Mouse (Mus musculus): Measurements from ENCODE around the gene Rarg.

Gene Rarg

GRCm38 (mm10) chr15:102207351-102207750, 50.0 kb downstream of the Rarg start:
- no peaks in the 10 kb centered on the region for H3K9me3 ChIP-seq (ENCODE audit: low read length)
- H3K27me3 ChIP-seq (ENCODE audit: insufficient read depth, low read length), result no peaks in the 10 kb centered on the region
- peak overlapping the region; percentile 90 for H3K4me3 ChIP-seq (replicated peaks; ENCODE audit: low read length)
- H3K36me3 ChIP-seq (ENCODE audit: insufficient read depth, low read length), result peaks cover 71% of the 10 kb centered on the region
- peaks cover 84% of the 10 kb centered on the region for H3K4me1 ChIP-seq (replicated peaks; ENCODE audit: low read depth, low read length)
- no peak for TF ChIP-seq NANOG (IDR thresholded peaks at IDR 0.05; ENCODE audit: borderline replicate concordance, low read length)
- no peak for TF ChIP-seq POU5F1 (IDR thresholded peaks at IDR 0.05; ENCODE audit: borderline replicate concordance, low read length)
- no peak for TF ChIP-seq CTCF (conservative IDR thresholded peaks at IDR 0.05; ENCODE audit: low read length)

DNA sequence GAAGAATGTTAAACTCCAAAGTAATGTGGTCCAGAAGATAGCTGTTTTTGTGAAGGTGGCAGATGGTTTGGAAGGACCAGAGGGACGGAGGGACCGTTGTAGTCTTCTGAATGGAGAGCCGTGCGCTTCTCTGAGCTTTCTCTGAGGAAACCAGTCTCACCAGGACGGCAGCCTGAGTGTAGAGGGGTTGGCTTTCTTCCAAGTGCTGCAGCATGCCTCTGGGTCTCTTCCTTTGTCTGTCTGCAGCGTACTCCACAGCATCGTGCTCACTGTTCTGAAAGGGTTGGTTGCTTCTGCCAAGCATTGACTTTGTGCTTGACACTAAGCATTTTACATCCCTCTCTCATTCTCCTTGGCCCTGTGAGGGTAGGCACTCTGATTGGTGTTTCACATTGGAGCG, 51.5 kb downstream of the Rarg start:
- TF ChIP-seq CTCF (conservative IDR thresholded peaks at IDR 0.05; ENCODE audit: low read length), result no peak
- TF ChIP-seq POU5F1 (IDR thresholded peaks at IDR 0.05; ENCODE audit: borderline replicate concordance, low read length), result no peak
- no peak for TF ChIP-seq NANOG (IDR thresholded peaks at IDR 0.05; ENCODE audit: borderline replicate concordance, low read length)
- Histone ChIP-seq H3K9me3 (ENCODE audit: low read length) (no peaks in the 10 kb centered on the region), H3K27me3 (ENCODE audit: insufficient read depth, low read length) (no peaks in the 10 kb centered on the region), H3K4me3 (replicated peaks; ENCODE audit: low read length) (peak overlapping the region; percentile 90), H3K4me1 (replicated peaks; ENCODE audit: low read depth, low read length) (peaks cover 87% of the 10 kb centered on the region), H3K36me3 (ENCODE audit: insufficient read depth, low read length) (peaks cover 77% of the 10 kb centered on the region)

DNA sequence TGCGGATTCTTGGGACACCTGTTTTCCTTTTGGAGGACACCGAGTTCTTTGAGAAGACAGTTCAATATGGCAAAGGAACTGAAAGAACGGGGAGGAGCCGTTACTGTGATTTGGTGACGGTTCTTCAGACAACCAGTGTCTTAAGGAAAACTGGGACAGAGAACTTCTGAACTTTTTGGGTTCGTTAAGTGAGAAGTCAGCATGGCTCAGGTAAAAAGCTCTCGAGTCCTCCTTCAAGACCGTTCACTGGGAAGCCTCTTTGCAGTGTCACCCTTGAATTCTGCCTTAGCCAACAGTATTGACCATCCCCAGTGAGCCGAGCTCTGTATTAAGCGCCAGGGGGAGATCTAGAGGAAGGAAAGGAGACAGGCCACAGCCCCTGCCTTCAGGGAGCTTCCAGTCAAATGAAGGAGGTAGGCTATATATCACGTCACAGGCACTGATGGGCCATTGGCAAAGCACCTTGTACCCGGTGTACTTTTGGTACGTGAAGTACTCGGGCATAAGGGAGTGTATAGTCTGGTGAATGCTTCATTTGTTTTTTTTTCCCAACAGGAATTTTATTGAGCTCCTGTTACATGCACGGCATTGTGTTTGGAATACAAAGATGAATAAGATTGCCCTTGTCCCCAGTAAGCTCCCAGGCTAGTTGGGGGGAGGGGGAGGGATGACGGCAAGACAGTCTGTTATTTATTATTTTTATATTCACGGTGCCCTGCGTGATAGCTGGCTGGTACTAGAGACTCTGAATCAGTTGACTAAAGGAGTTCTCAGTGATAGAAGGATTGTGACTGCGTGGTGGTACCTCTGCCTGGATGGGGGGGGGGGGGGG, 52.4 kb downstream of the Rarg start, which contains the start of gene Csad:
Csad (minus strand) TSS at position 51 of the 832 bp plus-strand sequence.
- Histone ChIP-seq H3K9me3 (ENCODE audit: low read length) (no peaks in the 10 kb centered on the region), H3K4me3 (replicated peaks; ENCODE audit: low read length) (peak within 1 kb of the TSS; percentile 90), H3K4me1 (replicated peaks; ENCODE audit: low read depth, low read length) (peaks cover 84% of the 10 kb centered on the region), H3K27me3 (ENCODE audit: insufficient read depth, low read length) (no peaks in the 10 kb centered on the region), H3K36me3 (ENCODE audit: insufficient read depth, low read length) (peaks cover 73% of the 10 kb centered on the region)
- TF ChIP-seq POU5F1 (IDR thresholded peaks at IDR 0.05; ENCODE audit: borderline replicate concordance, low read length) (no peak), NANOG (IDR thresholded peaks at IDR 0.05; ENCODE audit: borderline replicate concordance, low read length) (no peak), CTCF (conservative IDR thresholded peaks at IDR 0.05; ENCODE audit: low read length) (no peak)

DNA sequence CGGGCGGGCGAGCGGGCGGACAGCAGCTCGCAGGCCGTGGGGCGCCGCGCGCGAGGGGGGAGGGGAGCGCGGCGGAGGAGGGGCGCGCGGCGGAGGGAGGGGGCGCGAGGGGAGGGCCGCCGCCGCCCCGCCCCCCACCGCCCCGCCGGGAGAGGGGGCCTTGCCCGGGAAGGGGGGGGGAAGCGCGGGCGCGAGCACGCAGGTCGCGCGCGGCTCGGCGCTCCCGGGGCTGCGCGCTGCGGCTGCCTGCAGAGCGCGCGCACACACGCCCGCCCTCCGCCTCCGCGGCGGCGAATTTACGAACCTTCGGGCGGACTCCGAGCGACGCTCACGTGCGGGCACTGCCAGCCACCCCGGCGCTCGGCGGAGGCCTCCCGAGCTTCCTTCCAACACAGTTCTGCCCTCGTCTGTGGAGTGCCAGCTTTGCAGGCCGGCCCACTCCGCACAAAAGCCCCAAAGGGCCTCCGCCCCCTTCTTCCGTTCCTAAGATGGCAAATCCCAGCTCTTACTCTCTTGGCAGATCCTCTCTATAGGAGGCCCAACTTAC, 53.4 kb downstream of the Rarg start:
- H3K36me3 ChIP-seq (ENCODE audit: insufficient read depth, low read length), result peaks cover 72% of the 10 kb centered on the region
- TF ChIP-seq CTCF (conservative IDR thresholded peaks at IDR 0.05; ENCODE audit: low read length), result no peak
- no peak for TF ChIP-seq NANOG (IDR thresholded peaks at IDR 0.05; ENCODE audit: borderline replicate concordance, low read length)
- no peak for TF ChIP-seq POU5F1 (IDR thresholded peaks at IDR 0.05; ENCODE audit: borderline replicate concordance, low read length)
- H3K27me3 ChIP-seq (ENCODE audit: insufficient read depth, low read length), result no peaks in the 10 kb centered on the region
- H3K9me3 ChIP-seq (ENCODE audit: low read length), result no peaks in the 10 kb centered on the region
- peak overlapping the region; percentile 90 for H3K4me3 ChIP-seq (replicated peaks; ENCODE audit: low read length)
- peaks cover 80% of the 10 kb centered on the region for H3K4me1 ChIP-seq (replicated peaks; ENCODE audit: low read depth, low read length)

GRCm38 (mm10) chr15:102202971-102203834, 54.1 kb downstream of the Rarg start, which contains the start of gene Zfp740:
Zfp740 (plus strand) TSS chr15:102203249.
- peak within 1 kb of the TSS; percentile 90 for H3K4me3 ChIP-seq (replicated peaks; ENCODE audit: low read length)

DNA sequence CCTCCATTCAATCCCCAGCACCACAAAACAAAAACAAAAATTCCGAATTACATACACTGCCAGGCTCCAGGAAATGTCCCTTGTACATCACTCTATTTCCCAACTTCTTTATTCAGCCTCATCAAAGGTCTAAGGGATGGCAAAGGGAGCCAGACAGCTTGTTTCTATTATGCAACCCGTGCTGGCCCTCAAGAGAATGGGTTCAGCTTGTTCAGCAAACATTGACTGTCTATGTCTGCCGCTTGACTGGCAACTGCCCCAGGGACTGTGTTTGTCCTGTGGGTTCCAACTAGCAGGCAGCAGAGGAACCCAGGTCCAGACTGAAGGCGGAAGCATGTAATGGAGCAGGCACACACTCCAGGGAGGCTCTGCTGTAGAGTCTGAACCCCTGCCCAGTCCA, 58.5 kb downstream of the Rarg start:
- H3K4me3 ChIP-seq (replicated peaks; ENCODE audit: low read length), result no peak overlapping the region
- H3K4me1 ChIP-seq (replicated peaks; ENCODE audit: low read depth, low read length), result peaks cover 64% of the 10 kb centered on the region
- H3K36me3 ChIP-seq (ENCODE audit: insufficient read depth, low read length), result peaks cover 60% of the 10 kb centered on the region
- H3K27me3 ChIP-seq (ENCODE audit: insufficient read depth, low read length), result no peaks in the 10 kb centered on the region
- TF ChIP-seq NANOG (IDR thresholded peaks at IDR 0.05; ENCODE audit: borderline replicate concordance, low read length) (no peak), POU5F1 (IDR thresholded peaks at IDR 0.05; ENCODE audit: borderline replicate concordance, low read length) (no peak), CTCF (conservative IDR thresholded peaks at IDR 0.05; ENCODE audit: low read length) (no peak)
- no peaks in the 10 kb centered on the region for H3K9me3 ChIP-seq (ENCODE audit: low read length)

More at GRCm38 (mm10) chr15:102202971-102203834, 54.1 kb downstream of the Rarg start, which contains the start of gene Zfp740:
- TF ChIP-seq CTCF (conservative IDR thresholded peaks at IDR 0.05; ENCODE audit: low read length) (no peak), NANOG (IDR thresholded peaks at IDR 0.05; ENCODE audit: borderline replicate concordance, low read length) (no peak), POU5F1 (IDR thresholded peaks at IDR 0.05; ENCODE audit: borderline replicate concordance, low read length) (no peak)
- Histone ChIP-seq H3K36me3 (ENCODE audit: insufficient read depth, low read length) (peaks cover 70% of the 10 kb centered on the region), H3K9me3 (ENCODE audit: low read length) (no peaks in the 10 kb centered on the region), H3K27me3 (ENCODE audit: insufficient read depth, low read length) (no peaks in the 10 kb centered on the region), H3K4me1 (replicated peaks; ENCODE audit: low read depth, low read length) (peaks cover 76% of the 10 kb centered on the region)

DNA sequence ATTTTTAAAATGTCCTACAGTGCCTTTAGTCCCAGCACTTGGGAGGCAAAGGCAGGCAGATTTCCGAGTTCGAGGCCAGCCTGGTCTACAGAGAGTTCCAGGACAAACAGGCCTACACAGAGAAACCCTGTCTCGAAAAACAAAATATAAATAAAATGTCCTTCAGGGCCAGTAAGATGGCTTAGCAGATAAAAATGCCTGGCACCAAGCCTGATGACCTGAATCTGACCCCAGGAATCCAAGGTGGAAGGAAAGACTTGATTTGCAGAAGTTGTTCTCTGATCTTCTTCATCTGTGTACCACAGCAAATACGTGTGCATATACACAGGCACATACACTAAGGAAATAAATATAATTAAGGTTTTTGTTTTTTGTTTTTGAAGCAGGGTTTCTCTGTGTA, 61.9 kb downstream of the Rarg start:
- Histone ChIP-seq H3K4me3 (replicated peaks; ENCODE audit: low read length) (no peak overlapping the region), H3K36me3 (ENCODE audit: insufficient read depth, low read length) (peaks cover 59% of the 10 kb centered on the region), H3K27me3 (ENCODE audit: insufficient read depth, low read length) (no peaks in the 10 kb centered on the region), H3K9me3 (ENCODE audit: low read length) (no peaks in the 10 kb centered on the region), H3K4me1 (replicated peaks; ENCODE audit: low read depth, low read length) (peaks cover 73% of the 10 kb centered on the region)
- TF ChIP-seq POU5F1 (IDR thresholded peaks at IDR 0.05; ENCODE audit: borderline replicate concordance, low read length), result no peak
- TF ChIP-seq NANOG (IDR thresholded peaks at IDR 0.05; ENCODE audit: borderline replicate concordance, low read length), result no peak
- TF ChIP-seq CTCF (conservative IDR thresholded peaks at IDR 0.05; ENCODE audit: low read length), result no peak

DNA sequence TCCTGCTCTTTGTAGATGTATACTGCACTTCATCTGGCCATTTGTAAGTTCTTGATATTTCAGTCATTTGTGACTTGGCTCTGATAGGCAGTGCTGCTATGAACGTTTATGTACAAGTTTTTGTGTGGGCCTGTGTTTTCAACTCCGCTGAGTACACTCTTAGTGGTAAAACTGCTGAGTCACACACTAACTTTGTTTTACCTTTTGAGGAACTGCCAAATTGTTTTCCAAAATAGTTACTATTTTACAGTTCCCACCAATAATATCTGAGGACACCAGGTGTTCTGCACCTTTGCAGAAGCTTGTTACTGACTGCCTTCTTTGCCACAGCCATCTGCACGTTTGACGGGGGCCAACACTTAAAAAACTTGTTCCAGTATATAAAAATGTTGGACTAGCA, 62.9 kb downstream of the Rarg start:
- TF ChIP-seq CTCF (conservative IDR thresholded peaks at IDR 0.05; ENCODE audit: low read length) (no peak), NANOG (IDR thresholded peaks at IDR 0.05; ENCODE audit: borderline replicate concordance, low read length) (no peak), POU5F1 (IDR thresholded peaks at IDR 0.05; ENCODE audit: borderline replicate concordance, low read length) (no peak)
- no peaks in the 10 kb centered on the region for H3K9me3 ChIP-seq (ENCODE audit: low read length)
- no peak overlapping the region for H3K4me3 ChIP-seq (replicated peaks; ENCODE audit: low read length)
- H3K4me1 ChIP-seq (replicated peaks; ENCODE audit: low read depth, low read length), result peaks cover 79% of the 10 kb centered on the region
- H3K36me3 ChIP-seq (ENCODE audit: insufficient read depth, low read length), result peaks cover 60% of the 10 kb centered on the region
- no peaks in the 10 kb centered on the region for H3K27me3 ChIP-seq (ENCODE audit: insufficient read depth, low read length)

Data from E14TG2a.4 (cell line).